Mouse (Mus musculus): ENCODE data around the gene Napsa. TPM values are rescaled to one million over a fixed set of nuclear protein-coding genes. Genes with fewer than 3 reads are reported as not detected.
A peak's percentile ranks its signal among the peaks of the same experiment; 100 is the strongest.

The Napsa gene
- polyA plus RNA-seq, 1 experiment from 2014 or later, result 13.8 TPM

DNA sequence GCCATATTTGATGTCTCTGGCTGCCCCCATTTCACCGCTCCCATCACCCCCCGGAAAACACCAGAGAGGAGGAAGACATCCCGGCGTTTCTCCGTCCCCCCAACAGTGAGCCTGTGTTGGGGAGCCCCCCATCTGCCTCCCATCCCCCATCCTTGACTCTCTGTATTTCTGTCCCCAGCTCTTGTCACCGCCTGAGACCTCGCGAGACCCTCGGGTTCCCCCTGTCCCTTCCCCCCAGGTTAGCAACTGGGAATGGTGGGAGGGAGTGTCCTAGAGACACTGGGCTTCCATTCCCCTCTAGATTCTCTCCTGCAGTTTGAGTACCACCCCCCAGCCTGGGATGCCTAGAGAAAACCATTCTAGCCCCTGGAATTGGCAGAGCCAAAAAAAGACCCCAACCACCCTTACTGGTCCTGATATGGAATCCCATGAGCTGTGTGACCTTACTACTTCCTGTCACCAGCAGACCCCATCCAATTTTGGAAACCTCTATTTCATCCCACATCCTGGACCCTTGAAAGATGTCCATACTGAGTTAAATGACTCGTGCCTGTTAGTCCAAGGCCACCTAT, 28.6 kb downstream of the Napsa start:
- no peaks in the 10 kb centered on the region for H3K36me3 ChIP-seq (replicated peaks)
- no peak overlapping the region for H3K9ac ChIP-seq
- no peak overlapping the region for H3K27ac ChIP-seq (replicated peaks)
- ATAC-seq (ENCODE audit: insufficient read depth), result no peak
- WGBS (ENCODE audit: insufficient replicate concordance), result 56% methylated on average over 10 of the region's 10 CpGs
- H3K4me1 ChIP-seq (replicated peaks), result no peaks in the 10 kb centered on the region
- no peak overlapping the region for H3K4me3 ChIP-seq (replicated peaks)
- no peak overlapping the region for H3K4me2 ChIP-seq
- H3K27me3 ChIP-seq, result peaks cover 58% of the 10 kb centered on the region
- no peaks in the 10 kb centered on the region for H3K9me3 ChIP-seq (replicated peaks)

GRCm38 (mm10) chr7:44601646-44602045, 29.5 kb downstream of the Napsa start:
- Histone ChIP-seq H3K9ac (no peak overlapping the region), H3K36me3 (replicated peaks) (no peaks in the 10 kb centered on the region), H3K9me3 (replicated peaks) (no peaks in the 10 kb centered on the region), H3K4me3 (replicated peaks) (no peak overlapping the region), H3K27me3 (peaks cover 67% of the 10 kb centered on the region), H3K27ac (replicated peaks) (no peak overlapping the region), H3K4me2 (no peak overlapping the region), H3K4me1 (replicated peaks) (no peaks in the 10 kb centered on the region)
- no peak for ATAC-seq (ENCODE audit: insufficient read depth)
- 7% methylated on average over 19 of the region's 19 CpGs for WGBS (ENCODE audit: insufficient replicate concordance)

DNA sequence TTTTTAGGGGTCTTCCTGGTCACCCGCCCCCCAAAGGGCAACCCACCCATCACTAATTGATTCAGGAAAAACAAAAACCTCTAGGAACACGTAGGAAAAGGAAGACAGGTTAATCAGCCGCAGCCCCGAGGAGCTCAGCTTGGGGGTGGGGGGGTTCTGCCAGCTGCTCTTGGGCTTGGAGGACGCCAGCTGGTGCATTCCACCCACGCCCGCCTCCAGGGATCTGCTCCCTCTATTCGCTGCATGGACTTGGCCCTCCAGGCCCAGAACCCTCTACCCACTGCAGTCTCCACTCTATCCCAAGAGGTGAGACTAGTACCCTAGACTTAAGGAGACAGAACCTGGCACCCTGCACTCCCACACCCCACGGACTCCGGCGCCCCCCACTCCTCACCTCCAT, 30.3 kb downstream of the Napsa start:
- H3K27me3 ChIP-seq, result peaks cover 75% of the 10 kb centered on the region

GRCm38 (mm10) chr7:44603186-44603855, 31.1 kb downstream of the Napsa start:
- Histone ChIP-seq H3K9me3 (replicated peaks) (no peaks in the 10 kb centered on the region), H3K27ac (replicated peaks) (no peak overlapping the region), H3K4me2 (peak overlapping the region; percentile 45; the same call in 1 of the 2 replicates), H3K4me1 (replicated peaks) (no peaks in the 10 kb centered on the region), H3K4me3 (replicated peaks) (no peak overlapping the region), H3K27me3 (peaks cover 83% of the 10 kb centered on the region), H3K36me3 (replicated peaks) (no peaks in the 10 kb centered on the region), H3K9ac (no peak overlapping the region)
- 2% methylated on average over 20 of the region's 20 CpGs for WGBS (ENCODE audit: insufficient replicate concordance)
- ATAC-seq (ENCODE audit: insufficient read depth), result no peak

More for the DNA sequence above, 30.3 kb downstream of the Napsa start:
- no peak for ATAC-seq (ENCODE audit: insufficient read depth)
- Histone ChIP-seq H3K9ac (no peak overlapping the region), H3K36me3 (replicated peaks) (no peaks in the 10 kb centered on the region), H3K4me3 (replicated peaks) (no peak overlapping the region), H3K27ac (replicated peaks) (no peak overlapping the region), H3K4me2 (no peak overlapping the region), H3K4me1 (replicated peaks) (no peaks in the 10 kb centered on the region), H3K9me3 (replicated peaks) (no peaks in the 10 kb centered on the region)
- WGBS (ENCODE audit: insufficient replicate concordance), result 14% methylated on average over 11 of the region's 11 CpGs

- Histone ChIP-seq H3K36me3 (replicated peaks) (no peaks in the 10 kb centered on the region), H3K27ac (replicated peaks) (no peak overlapping the region), H3K9me3 (replicated peaks) (no peaks in the 10 kb centered on the region), H3K4me2 (peak overlapping the region; percentile 45), H3K4me3 (replicated peaks) (peak overlapping the region; percentile 14; the same call in 1 of the 2 replicates), H3K27me3 (peaks cover 87% of the 10 kb centered on the region), H3K4me1 (replicated peaks) (no peaks in the 10 kb centered on the region), H3K9ac (no peak overlapping the region)
- WGBS (ENCODE audit: insufficient replicate concordance), result 5% methylated on average over 22 of the region's 25 CpGs
- ATAC-seq (ENCODE audit: insufficient read depth), result no peak
These were observed 32.0 kb downstream of the Napsa start for GRCm38 (mm10) chr7:44604139-44604606.

DNA sequence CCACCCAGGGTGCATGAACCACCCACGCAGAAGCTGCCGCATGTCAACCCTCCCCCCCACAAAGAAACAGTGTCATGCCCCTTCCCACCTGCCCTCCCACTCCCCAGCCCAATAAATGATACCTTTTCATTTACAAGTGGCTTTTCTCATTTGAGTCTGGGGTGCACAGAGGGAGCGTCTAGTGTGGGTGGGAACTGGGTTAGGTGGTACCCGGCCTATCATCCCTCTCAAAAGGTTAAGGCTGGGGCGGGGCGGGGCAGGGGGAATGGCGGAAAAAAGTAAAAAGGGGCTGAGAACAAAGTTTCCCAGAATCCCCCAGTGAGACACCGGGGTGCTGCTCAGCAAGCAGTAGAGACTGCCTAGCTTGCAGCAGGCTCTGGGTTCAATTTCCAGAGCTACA, 32.4 kb downstream of the Napsa start:
- 3% methylated on average over 8 of the region's 8 CpGs for WGBS (ENCODE audit: insufficient replicate concordance)
- no peak overlapping the region for H3K9ac ChIP-seq
- H3K36me3 ChIP-seq (replicated peaks), result no peaks in the 10 kb centered on the region
- no peak overlapping the region for H3K27ac ChIP-seq (replicated peaks)
- H3K9me3 ChIP-seq (replicated peaks), result no peaks in the 10 kb centered on the region
- H3K4me1 ChIP-seq (replicated peaks), result no peaks in the 10 kb centered on the region
- no peak for ATAC-seq (ENCODE audit: insufficient read depth)
- H3K27me3 ChIP-seq, result peaks cover 87% of the 10 kb centered on the region
- H3K4me3 ChIP-seq (replicated peaks), result no peak overlapping the region
- H3K4me2 ChIP-seq, result peak overlapping the region; percentile 45

GRCm38 (mm10) chr7:44605436-44605835, 33.3 kb downstream of the Napsa start:
- 29% methylated on average over 7 of the region's 7 CpGs for WGBS (ENCODE audit: insufficient replicate concordance)
- Histone ChIP-seq H3K4me3 (replicated peaks) (no peak overlapping the region), H3K4me2 (no peak overlapping the region), H3K9me3 (replicated peaks) (no peaks in the 10 kb centered on the region), H3K27ac (replicated peaks) (no peak overlapping the region), H3K36me3 (replicated peaks) (no peaks in the 10 kb centered on the region), H3K9ac (no peak overlapping the region), H3K4me1 (replicated peaks) (no peaks in the 10 kb centered on the region), H3K27me3 (peaks cover 82% of the 10 kb centered on the region)
- no peak for ATAC-seq (ENCODE audit: insufficient read depth)

- no peak overlapping the region for H3K9ac ChIP-seq
- no peaks in the 10 kb centered on the region for H3K9me3 ChIP-seq (replicated peaks)
- H3K4me3 ChIP-seq (replicated peaks), result no peak overlapping the region
- H3K27me3 ChIP-seq, result peaks cover 79% of the 10 kb centered on the region
- H3K27ac ChIP-seq (replicated peaks), result no peak overlapping the region
- no peaks in the 10 kb centered on the region for H3K4me1 ChIP-seq (replicated peaks)
- H3K4me2 ChIP-seq, result no peak overlapping the region
- no peaks in the 10 kb centered on the region for H3K36me3 ChIP-seq (replicated peaks)
- no peak for ATAC-seq (ENCODE audit: insufficient read depth)
- WGBS (ENCODE audit: insufficient replicate concordance), result 10% methylated on average over 29 of the region's 29 CpGs
These were observed 34.2 kb downstream of the Napsa start for GRCm38 (mm10) chr7:44606171-44606901.

- ATAC-seq (ENCODE audit: insufficient read depth), result no peak
- WGBS (ENCODE audit: insufficient replicate concordance), result 60% methylated on average over 7 of the region's 7 CpGs
- Histone ChIP-seq H3K27me3 (peaks cover 59% of the 10 kb centered on the region), H3K4me1 (replicated peaks) (no peaks in the 10 kb centered on the region), H3K36me3 (replicated peaks) (no peaks in the 10 kb centered on the region), H3K27ac (replicated peaks) (no peak overlapping the region), H3K9me3 (replicated peaks) (no peaks in the 10 kb centered on the region), H3K4me3 (replicated peaks) (no peak overlapping the region), H3K4me2 (no peak overlapping the region), H3K9ac (no peak overlapping the region)
These were observed 40.0 kb downstream of the Napsa start for GRCm38 (mm10) chr7:44612192-44612591.

DNA sequence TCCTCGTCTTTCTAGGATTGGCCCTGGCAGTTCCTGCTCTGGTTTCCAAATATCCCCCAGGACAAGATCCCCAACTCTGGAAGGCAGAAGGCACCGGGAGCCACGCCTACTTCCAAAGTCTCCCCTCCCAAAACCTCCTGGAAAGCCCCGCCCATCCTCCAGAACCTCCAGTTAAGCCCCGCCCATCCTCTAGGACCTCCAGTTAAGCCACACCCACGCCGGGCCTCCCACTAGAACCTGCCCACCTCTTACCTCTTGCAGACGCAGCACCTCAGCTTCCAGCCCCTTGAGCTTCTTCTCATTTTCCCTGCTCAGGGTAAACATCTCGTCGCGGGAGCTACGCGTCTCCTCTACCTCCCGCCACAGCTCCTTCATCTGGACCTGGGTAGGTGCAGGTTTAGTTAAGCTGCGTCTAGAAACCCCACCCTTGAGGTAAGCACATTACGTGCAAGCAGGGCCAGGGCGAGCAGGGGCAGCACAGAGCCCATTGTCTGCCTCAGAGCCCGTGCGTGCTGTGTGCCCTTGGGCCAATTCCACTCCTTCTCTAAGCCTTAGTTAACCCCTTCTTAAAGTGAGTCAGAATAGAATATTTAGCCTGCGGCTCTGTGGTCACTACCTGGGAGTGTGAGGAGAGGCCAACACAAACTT, 42.0 kb downstream of the Napsa start:
- no peaks in the 10 kb centered on the region for H3K4me1 ChIP-seq (replicated peaks)
- peaks cover 44% of the 10 kb centered on the region for H3K27me3 ChIP-seq
- H3K9ac ChIP-seq, result no peak overlapping the region
- H3K36me3 ChIP-seq (replicated peaks), result no peaks in the 10 kb centered on the region
- H3K27ac ChIP-seq (replicated peaks), result no peak overlapping the region
- ATAC-seq (ENCODE audit: insufficient read depth), result no peak
- no peaks in the 10 kb centered on the region for H3K9me3 ChIP-seq (replicated peaks)
- H3K4me3 ChIP-seq (replicated peaks), result no peak overlapping the region
- 9% methylated on average over 20 of the region's 20 CpGs for WGBS (ENCODE audit: insufficient replicate concordance)
- H3K4me2 ChIP-seq, result no peak overlapping the region

DNA sequence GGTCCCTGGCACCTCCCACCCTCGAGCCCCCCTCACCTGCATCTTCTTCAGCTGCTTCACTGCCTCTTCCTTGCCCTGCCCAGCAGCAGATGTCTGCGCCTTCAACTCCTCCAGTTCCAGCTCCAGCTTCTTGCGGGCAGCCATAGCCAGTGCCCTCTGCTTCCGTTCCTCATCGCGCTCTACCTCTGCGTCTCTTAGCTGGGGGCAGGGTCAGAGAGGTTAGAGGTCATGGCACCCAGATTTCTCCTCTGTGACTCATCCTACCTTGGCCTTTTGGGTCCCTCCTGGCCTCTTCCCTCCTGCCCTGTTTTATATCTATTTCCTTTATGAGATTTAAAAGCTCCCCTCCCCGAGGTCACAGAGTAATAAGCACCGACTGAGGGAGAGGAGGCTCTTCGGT, 43.1 kb downstream of the Napsa start:
- H3K4me1 ChIP-seq (replicated peaks), result no peaks in the 10 kb centered on the region
- H3K4me2 ChIP-seq, result no peak overlapping the region
- H3K4me3 ChIP-seq (replicated peaks), result no peak overlapping the region
- no peaks in the 10 kb centered on the region for H3K36me3 ChIP-seq (replicated peaks)
- H3K27ac ChIP-seq (replicated peaks), result no peak overlapping the region
- H3K27me3 ChIP-seq, result peaks cover 44% of the 10 kb centered on the region
- 12% methylated on average over 10 of the region's 10 CpGs for WGBS (ENCODE audit: insufficient replicate concordance)
- no peaks in the 10 kb centered on the region for H3K9me3 ChIP-seq (replicated peaks)
- H3K9ac ChIP-seq, result no peak overlapping the region
- ATAC-seq (ENCODE audit: insufficient read depth), result no peak

Measured in liver, embryonic 15.5 days (tissue).